Mouse (Mus musculus): Measurements from ENCODE around the gene Brdt. TPM values are rescaled to one million over a fixed set of nuclear protein-coding genes. Genes with fewer than 3 reads are reported as not detected.

Brdt gene
- polyA plus RNA-seq (2016; fragmentation: Nextera tagmentation; extraction: Ambion mirVana) = 1.3 and 2.4 TPM in 2 replicates

- H3K9ac ChIP-seq (replicated peaks) = no peak within 1 kb of the TSS
Measured at GRCm38 (mm10) chr5:107330916-107331421, at the start of gene Brdt. Gene Brdt, plus strand, starts transcription at chr5:107331159.

GRCm38 (mm10) chr5:107282561-107283307 is 48.2 kb upstream of the Brdt start:
- H3K4me3 ChIP-seq = no peak overlapping the region
- H3K9me3 ChIP-seq = no peaks in the 10 kb centered on the region
- H3K9ac ChIP-seq (replicated peaks) = no peak overlapping the region
- 0 out of 2 replicates have a peak, but pooled peaks cover 2% of the 10 kb centered on the region for H3K4me1 ChIP-seq
- no peak overlapping the region for H3K4me2 ChIP-seq (replicated peaks)
- no peak overlapping the region for H3K27ac ChIP-seq (replicated peaks)
- ATAC-seq (ENCODE audit: low FRiP score, low read depth) = no peak
- WGBS = 81% methylated on average over 9 of the region's 9 CpGs
- no peaks in the 10 kb centered on the region for H3K36me3 ChIP-seq
- H3K27me3 ChIP-seq = peaks cover 4% of the 10 kb centered on the region

More at GRCm38 (mm10) chr5:107330916-107331421, at the start of gene Brdt:
- Histone ChIP-seq H3K36me3 (no peaks in the 10 kb centered on the region), H3K4me3 (no peak within 1 kb of the TSS), H3K4me1 (no peaks in the 10 kb centered on the region), H3K27me3 (no peaks in the 10 kb centered on the region), H3K27ac (replicated peaks) (no peak within 1 kb of the TSS), H3K4me2 (replicated peaks) (no peak within 1 kb of the TSS), H3K9me3 (no peaks in the 10 kb centered on the region)
- 92% methylated on average over 30 of the region's 30 CpGs for WGBS
- no peak for ATAC-seq (ENCODE audit: low FRiP score, low read depth)

GRCm38 (mm10) chr5:107283935-107284524 is 46.9 kb upstream of the Brdt start:
- no peak for ATAC-seq (ENCODE audit: low FRiP score, low read depth)
- 79% methylated on average over 10 of the region's 10 CpGs for WGBS
- Histone ChIP-seq H3K36me3 (no peaks in the 10 kb centered on the region), H3K4me1 (peaks cover 11% of the 10 kb centered on the region), H3K9me3 (no peaks in the 10 kb centered on the region), H3K9ac (replicated peaks) (no peak overlapping the region), H3K4me2 (replicated peaks) (no peak overlapping the region), H3K4me3 (no peak overlapping the region), H3K27ac (replicated peaks) (no peak overlapping the region), H3K27me3 (peaks cover 17% of the 10 kb centered on the region)

- H3K4me2 ChIP-seq (replicated peaks) = no peak overlapping the region
- no peak for ATAC-seq (ENCODE audit: low FRiP score, low read depth)
- no peaks in the 10 kb centered on the region for H3K9me3 ChIP-seq
- H3K36me3 ChIP-seq = no peaks in the 10 kb centered on the region
- no peak overlapping the region for H3K27ac ChIP-seq (replicated peaks)
- peaks cover 22% of the 10 kb centered on the region for H3K27me3 ChIP-seq
- no peak overlapping the region for H3K9ac ChIP-seq (replicated peaks)
- no peak overlapping the region for H3K4me3 ChIP-seq
- H3K4me1 ChIP-seq = peaks cover 15% of the 10 kb centered on the region
- 86% methylated on average over 6 of the region's 6 CpGs for WGBS
Measured at GRCm38 (mm10) chr5:107285563-107285962, 45.4 kb upstream of the Brdt start.

- Histone ChIP-seq H3K9ac (replicated peaks) (no peak overlapping the region), H3K9me3 (no peaks in the 10 kb centered on the region), H3K36me3 (no peaks in the 10 kb centered on the region), H3K27me3 (peaks cover 31% of the 10 kb centered on the region), H3K4me1 (peaks cover 15% of the 10 kb centered on the region), H3K4me2 (replicated peaks) (no peak overlapping the region), H3K4me3 (no peak overlapping the region), H3K27ac (replicated peaks) (no peak overlapping the region)
- WGBS = 27% methylated on average over 6 of the region's 6 CpGs
- ATAC-seq (ENCODE audit: low FRiP score, low read depth) = no peak
Measured at GRCm38 (mm10) chr5:107287254-107287907, 43.6 kb upstream of the Brdt start.

- Histone ChIP-seq H3K4me1 (peaks cover 14% of the 10 kb centered on the region), H3K36me3 (no peaks in the 10 kb centered on the region), H3K4me3 (peak overlapping the region; percentile 71), H3K9me3 (no peaks in the 10 kb centered on the region), H3K4me2 (replicated peaks) (peak overlapping the region; percentile 99), H3K27ac (replicated peaks) (no peak overlapping the region), H3K9ac (replicated peaks) (no peak overlapping the region), H3K27me3 (peaks cover 31% of the 10 kb centered on the region)
- ATAC-seq (ENCODE audit: low FRiP score, low read depth) = no peak
- WGBS = 38% methylated on average over 5 of the region's 5 CpGs
Measured at GRCm38 (mm10) chr5:107287908-107288267, 43.1 kb upstream of the Brdt start.

- peaks cover 31% of the 10 kb centered on the region for H3K27me3 ChIP-seq
- H3K4me3 ChIP-seq = peak overlapping the region; percentile 71
- peak; percentile 55 for ATAC-seq (ENCODE audit: low FRiP score, low read depth)
- peak overlapping the region; percentile 99 for H3K4me2 ChIP-seq (replicated peaks)
- H3K9me3 ChIP-seq = no peaks in the 10 kb centered on the region
- H3K9ac ChIP-seq (replicated peaks) = peak overlapping the region; percentile 66
- H3K4me1 ChIP-seq = peaks cover 13% of the 10 kb centered on the region
- peak overlapping the region; percentile 79 for H3K27ac ChIP-seq (replicated peaks)
- under 1% methylated on average over 62 of the region's 62 CpGs for WGBS
- no peaks in the 10 kb centered on the region for H3K36me3 ChIP-seq
Measured at GRCm38 (mm10) chr5:107288427-107289233, 42.3 kb upstream of the Brdt start.

- Histone ChIP-seq H3K4me1 (peaks cover 13% of the 10 kb centered on the region), H3K27ac (replicated peaks) (peak within 1 kb of the TSS; percentile 79), H3K27me3 (peaks cover 31% of the 10 kb centered on the region), H3K36me3 (no peaks in the 10 kb centered on the region), H3K9ac (replicated peaks) (peak within 1 kb of the TSS; percentile 66), H3K4me2 (replicated peaks) (peak within 1 kb of the TSS; percentile 99), H3K9me3 (no peaks in the 10 kb centered on the region), H3K4me3 (peak within 1 kb of the TSS; percentile 71)
- ATAC-seq (ENCODE audit: low FRiP score, low read depth) = peak; percentile 93
- WGBS = under 1% methylated on average over 52 of the region's 54 CpGs
Measured at GRCm38 (mm10) chr5:107289234-107289764, 41.7 kb upstream of the Brdt start, which contains the start of gene Tgfbr3. Gene Tgfbr3, minus strand, starts transcription at chr5:107289629.

- no peaks in the 10 kb centered on the region for H3K36me3 ChIP-seq
- no peak for ATAC-seq (ENCODE audit: low FRiP score, low read depth)
- peak overlapping the region; percentile 99 for H3K4me2 ChIP-seq (replicated peaks)
- H3K4me3 ChIP-seq = peak overlapping the region; percentile 71
- peak overlapping the region; percentile 66 for H3K9ac ChIP-seq (replicated peaks)
- no peak overlapping the region for H3K27ac ChIP-seq (replicated peaks)
- H3K27me3 ChIP-seq = peaks cover 31% of the 10 kb centered on the region
- no peaks in the 10 kb centered on the region for H3K9me3 ChIP-seq
- WGBS = 36% methylated on average over 8 of the region's 8 CpGs
- H3K4me1 ChIP-seq = peaks cover 13% of the 10 kb centered on the region
Measured at GRCm38 (mm10) chr5:107289986-107290385, 41.0 kb upstream of the Brdt start.

GRCm38 (mm10) chr5:107294041-107294440 is 36.9 kb upstream of the Brdt start:
- WGBS = 80% methylated on average over 4 of the region's 4 CpGs
- no peak for ATAC-seq (ENCODE audit: low FRiP score, low read depth)

More at GRCm38 (mm10) chr5:107294041-107294440, 36.9 kb upstream of the Brdt start:
- H3K4me3 ChIP-seq = no peak overlapping the region
- H3K9ac ChIP-seq (replicated peaks) = no peak overlapping the region
- H3K9me3 ChIP-seq = no peaks in the 10 kb centered on the region
- peaks cover 14% of the 10 kb centered on the region for H3K27me3 ChIP-seq
- H3K4me2 ChIP-seq (replicated peaks) = no peak overlapping the region
- H3K4me1 ChIP-seq = peaks cover 11% of the 10 kb centered on the region
- no peaks in the 10 kb centered on the region for H3K36me3 ChIP-seq
- H3K27ac ChIP-seq (replicated peaks) = no peak overlapping the region

Data from midbrain, embryonic 12.5 days (tissue).